Mouse (Mus musculus) thymus, postnatal 4 days (tissue): Measurements from ENCODE around the gene Gm9767.
A peak's percentile ranks its signal among the peaks of the same experiment; 100 is the strongest.

Experiments
- DNase-seq: peaks from one replicate; pipeline ENCODE4 v3.0.0; 2021

The Gm9767 gene

GRCm38 (mm10) chr10:26077671-26078481, at the start of gene Gm9767:
Gene Gm9767, plus strand, starts transcription at chr10:26078255.
- DNase-seq: peak; percentile 12

- no peak for DNase-seq
Observed at GRCm38 (mm10) chr10:26034931-26035330, 43.1 kb upstream of the Gm9767 start.

DNA sequence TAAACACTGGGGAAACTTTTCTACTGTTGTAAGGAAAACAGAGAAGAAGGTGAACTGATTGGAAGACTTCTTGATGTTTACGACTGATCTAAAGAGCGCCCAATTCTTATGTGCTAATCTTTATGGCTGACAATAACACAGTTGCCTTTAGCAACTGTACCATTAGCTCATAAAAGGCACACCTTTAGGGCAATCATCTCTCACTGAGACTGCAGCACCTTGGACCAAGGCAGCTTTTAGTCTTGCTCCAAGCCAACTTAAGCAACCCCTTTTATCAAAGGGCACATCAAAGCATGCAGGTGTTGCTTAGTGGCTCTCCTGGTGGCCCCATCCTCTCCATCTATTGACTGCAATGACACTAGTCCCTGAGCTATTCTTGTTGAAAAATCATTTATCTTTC, 26.9 kb upstream of the Gm9767 start:
- no peak for DNase-seq

- no peak for DNase-seq
Observed at GRCm38 (mm10) chr10:26059662-26060307, 18.3 kb upstream of the Gm9767 start.

GRCm38 (mm10) chr10:26063071-26063470, 15.0 kb upstream of the Gm9767 start:
- no peak for DNase-seq

DNA sequence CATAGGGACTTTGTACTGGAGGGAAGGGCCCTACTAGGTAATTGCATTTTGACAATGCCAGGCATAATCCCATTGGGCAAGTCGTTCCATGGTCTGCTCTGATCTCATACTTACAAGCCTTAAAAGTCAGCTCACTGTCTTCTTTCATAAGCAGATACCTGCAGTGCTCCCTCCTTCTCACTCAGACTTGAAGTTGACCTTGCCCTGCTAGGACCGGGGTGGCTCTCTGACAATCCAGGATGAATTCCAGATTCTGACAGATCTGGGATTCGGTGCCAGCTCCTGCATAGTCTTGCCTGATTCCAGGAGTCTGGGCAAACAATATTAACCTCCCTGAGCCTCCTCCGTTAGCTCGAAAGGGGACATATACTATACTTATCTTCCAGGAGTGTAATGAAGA, 6.1 kb upstream of the Gm9767 start:
- no peak for DNase-seq

DNA sequence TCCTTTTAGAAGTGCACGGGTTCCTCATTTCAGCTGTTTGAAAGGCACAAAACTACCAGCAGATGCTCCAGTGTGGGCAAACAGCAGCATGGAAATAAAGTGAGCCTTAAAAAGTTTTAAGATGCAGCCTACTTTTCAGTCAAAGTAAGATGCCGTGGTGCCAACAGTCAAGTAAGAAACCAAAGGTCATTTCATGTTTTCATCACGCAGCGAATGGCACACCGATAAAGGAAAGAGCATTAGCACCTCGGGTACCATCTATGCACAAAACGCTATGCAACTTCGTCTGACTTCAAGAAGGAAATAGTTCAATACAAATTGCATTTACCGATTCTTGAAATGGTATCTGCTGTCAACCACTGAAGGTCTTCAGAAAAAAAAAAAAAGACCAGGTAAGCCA, 1.1 kb upstream of the Gm9767 start:
- DNase-seq: no peak

GRCm38 (mm10) chr10:26078521-26079142, 577 bp downstream of the Gm9767 start, which contains the start of gene Tmem200a:
Gene Tmem200a, minus strand, starts transcription at chr10:26079052.
- DNase-seq: peak; percentile 63

GRCm38 (mm10) chr10:26079678-26080077, 1.6 kb downstream of the Gm9767 start:
- DNase-seq: no peak

GRCm38 (mm10) chr10:26082081-26082480, 4.0 kb downstream of the Gm9767 start:
- peak; percentile 18 for DNase-seq

- DNase-seq: no peak
Observed at GRCm38 (mm10) chr10:26103330-26103982, 25.4 kb downstream of the Gm9767 start.

GRCm38 (mm10) chr10:26114409-26114808, 36.4 kb downstream of the Gm9767 start:
- no peak for DNase-seq

- no peak for DNase-seq
Observed at GRCm38 (mm10) chr10:26119067-26119821, 41.2 kb downstream of the Gm9767 start.

GRCm38 (mm10) chr10:26119822-26120183, 41.7 kb downstream of the Gm9767 start:
- no peak for DNase-seq
